Mouse (Mus musculus) ovary, adult 10 weeks (tissue): ENCODE measurements around the gene Gm7954. TPM values are rescaled to one million over a fixed set of nuclear protein-coding genes. Genes with fewer than 3 reads are reported as not detected.

Experiments
- polyA plus RNA-seq: library from polyadenylated mRNA; stranded (reverse); fragments of 350-450 nt; fragmentation: Illumina TruSeq; extraction: RNeasy Lipid Tissue Mini Kit (QIAGEN cat#74804); gene quantifications from one replicate; pipeline ENCODE4 v1.2.3, GENCODE M21; 2014

Gene Gm7954
- polyA plus RNA-seq: not detected

GRCm38 (mm10) chr14:41453418-41453817 lies at the start of gene Gm7954:
Gene Gm7954, minus strand, starts transcription at chr14:41453518.

GRCm38 (mm10) chr14:41489385-41489784 lies 36.1 kb upstream of the Gm7954 start, which contains the start of gene Gm3486:
Gene Gm3486, minus strand, starts transcription at chr14:41489485.

DNA sequence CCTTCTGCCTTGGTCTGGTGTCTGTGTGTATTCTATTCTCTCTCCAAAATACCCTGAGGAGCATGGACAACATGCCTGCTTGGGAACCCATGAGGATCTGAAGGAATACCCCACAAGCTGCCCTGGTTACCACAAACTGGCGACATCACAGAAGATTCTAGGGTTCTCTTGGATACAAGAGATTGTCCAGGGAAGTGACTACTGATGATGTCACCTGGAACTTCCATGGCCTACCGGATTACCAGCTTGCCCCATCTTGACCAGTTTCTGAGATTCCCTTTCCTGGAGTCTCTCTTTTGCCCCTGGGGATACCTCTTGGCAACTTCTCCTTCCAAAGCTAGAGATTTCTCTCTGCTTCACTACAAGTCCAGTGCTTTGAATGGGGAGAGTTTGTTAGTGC lies 45.1 kb downstream of the Gm7954 start, which contains the start of gene Gm6482:
Gene Gm6482 (minus strand): TSS at position 101 of the 400 bp plus-strand sequence.

Other genes starting within 250 kb of the Gm7954 start
- not detected for gene Gm2832, start 174.7 kb downstream of the Gm7954 start, polyA plus RNA-seq
- not detected for gene Gm5798, start 104.9 kb downstream of the Gm7954 start, polyA plus RNA-seq
- not detected for gene Gm7945, start 67.1 kb downstream of the Gm7954 start, polyA plus RNA-seq
- not detected for gene Gm6482, start 45.2 kb downstream of the Gm7954 start, polyA plus RNA-seq
- not detected for gene Gm3486, start 36.0 kb upstream of the Gm7954 start, polyA plus RNA-seq
- not detected for gene Gm7970, start 102.1 kb upstream of the Gm7954 start, polyA plus RNA-seq
- not detected for gene 1700049E17Rik2, start 119.7 kb upstream of the Gm7954 start, polyA plus RNA-seq
- gene Gm3072, start 171.1 kb upstream of the Gm7954 start, polyA plus RNA-seq: not detected
- not detected for gene Gm3676, start 193.0 kb upstream of the Gm7954 start, polyA plus RNA-seq
- gene Gm8068, start 248.4 kb upstream of the Gm7954 start, polyA plus RNA-seq: not detected